Mouse (Mus musculus): ENCODE data around the gene 4930558C23Rik. TPM values are rescaled to one million over a fixed set of nuclear protein-coding genes. Genes with fewer than 3 reads are reported as not detected.
A peak's percentile ranks its signal among the peaks of the same experiment; 100 is the strongest.
"Not testable (repeated sequence)": the region's sequence is repeated elsewhere in the genome, so short reads cannot be mapped to it uniquely, and the experiment has no call there.

The 4930558C23Rik gene
- total and polyA plus RNA-seq, 3 experiments = not detected

DNA sequence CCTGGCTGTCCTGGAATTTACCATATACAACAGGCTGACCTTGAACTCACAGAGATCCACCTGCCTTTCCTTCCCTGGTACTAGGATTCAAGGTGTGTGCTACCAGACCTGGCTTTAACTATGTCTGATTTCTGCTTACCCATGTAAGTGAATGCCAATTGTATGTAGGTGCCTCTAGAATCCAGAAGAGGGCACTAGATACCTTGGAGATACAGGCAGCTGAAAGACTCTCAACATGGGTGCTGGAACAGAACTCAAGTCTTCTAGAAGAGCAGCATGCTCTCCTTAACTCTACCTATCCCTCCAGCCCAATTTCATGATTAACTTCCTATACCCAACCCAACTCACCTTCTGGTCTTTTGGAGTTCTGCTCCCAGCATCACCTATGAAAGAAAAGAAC is 53.1 kb downstream of the 4930558C23Rik start:
- no peaks in the 10 kb centered on the region for H3K27me3 ChIP-seq (replicated peaks)
- no peak overlapping the region for H3K9ac ChIP-seq (ENCODE audit: insufficient read depth, low read depth)
- no peak overlapping the region for H3K4me2 ChIP-seq (ENCODE audit: insufficient read depth, low read depth, poor library complexity, severe bottlenecking)
- no peak overlapping the region for H3K27ac ChIP-seq (ENCODE audit: insufficient read depth, low read depth)
- H3K79me2 ChIP-seq (replicated peaks; ENCODE audit: control insufficient read depth, extremely low read depth, insufficient read depth, poor library complexity, severe bottlenecking) = no peaks in the 10 kb centered on the region
- in situ Hi-C loops (cut with MboI; ENCODE audit: low pct_ligation_motif_present, low pct_unique_long_range_greater_than_20kb, low sequenced_read_pairs) (no loop called here), dilution Hi-C loops (cut with MboI; ENCODE audit: extremely low pct_ligation_motif_present, extremely low pct_unique_long_range_greater_than_20kb, low sequenced_read_pairs) (no loop called here)
- peaks cover 57 to 79% of the 10 kb centered on the region in 2 experiments for H3K36me3 ChIP-seq (replicated peaks in 1 of 2; ENCODE audit: control insufficient read depth in 1 of 2, insufficient read depth in 1 of 2, low read length in 1 of 2)
- no peaks in the 10 kb centered on the region for H3K4me1 ChIP-seq (ENCODE audit: control insufficient read depth in 1 of 2, insufficient read depth in 2 of 2)
- peak; percentile 59 for DNase-seq (ENCODE audit: extremely low read depth)
- no peak for TF ChIP-seq CHD1 (IDR thresholded peaks at IDR 0.05; ENCODE audit: low read depth, low read length)
- TF ChIP-seq HCFC1 (IDR thresholded peaks at IDR 0.05; ENCODE audit: low read depth, low read length) = no peak
- no peak for TF ChIP-seq USF2 (conservative IDR thresholded peaks at IDR 0.05; ENCODE audit: low read depth, low read length)
- peak; percentile 41; the same call in 1 of the 2 replicates for TF ChIP-seq MYC (IDR thresholded peaks at IDR 0.05; ENCODE audit: low read depth, low read length)
- TF ChIP-seq SIN3A (IDR thresholded peaks at IDR 0.05; ENCODE audit: low read length) = no peak
- no peak for TF ChIP-seq BHLHE40 (IDR thresholded peaks at IDR 0.05; ENCODE audit: low read depth, low read length)
- TF ChIP-seq NRF1 (IDR thresholded peaks at IDR 0.05; ENCODE audit: low read depth, low read length) = no peak
- TF ChIP-seq SMC3 (IDR thresholded peaks at IDR 0.05; ENCODE audit: low read depth, low read length) = peak; percentile 81
- 0 out of 2 replicates have a peak, but pooled peaks have one; percentile 5 for TF ChIP-seq ZC3H11A (IDR thresholded peaks at IDR 0.05; ENCODE audit: low read depth, low read length)
- TF ChIP-seq RAD21 (IDR thresholded peaks at IDR 0.05; ENCODE audit: low read depth, low read length) = peak; percentile 86
- no peak for TF ChIP-seq POLR2A (IDR thresholded peaks at IDR 0.05; ENCODE audit: low read depth, low read length)
- TF ChIP-seq TBP (conservative IDR thresholded peaks at IDR 0.05; ENCODE audit: low read depth, low read length) = no peak
- TF ChIP-seq CTCF (conservative IDR thresholded peaks at IDR 0.05 in 1 of 2, IDR thresholded peaks at IDR 0.05 in 1 of 2; ENCODE audit: low read depth in 2 of 2, low read length in 2 of 2) = peak; percentile 46 to 85; a peak in 3 of 4 replicates
- TF ChIP-seq JUND (conservative IDR thresholded peaks at IDR 0.05; ENCODE audit: low read depth, low read length) = no peak
- no peak for TF ChIP-seq UBTF (IDR thresholded peaks at IDR 0.05; ENCODE audit: low read depth, low read length)
- TF ChIP-seq NELFE (IDR thresholded peaks at IDR 0.05; ENCODE audit: low read depth, low read length) = no peak
- TF ChIP-seq MAX (IDR thresholded peaks at IDR 0.05; ENCODE audit: low read length) = no peak
- no peak for TF ChIP-seq POLR2AphosphoS2 (IDR thresholded peaks at IDR 0.05; ENCODE audit: low read depth, low read length)
- no peak for TF ChIP-seq GABPA (IDR thresholded peaks at IDR 0.05; ENCODE audit: insufficient replicate concordance, low read depth, low read length)
- TF ChIP-seq ELF1 (IDR thresholded peaks at IDR 0.05; ENCODE audit: low read depth, low read length) = no peak
- TF ChIP-seq CHD2 (IDR thresholded peaks at IDR 0.05; ENCODE audit: low read length) = no peak
- no peak overlapping the region for H3K4me3 ChIP-seq (replicated peaks in 1 of 3; ENCODE audit: low read depth in 2 of 3, low read length in 2 of 3, poor library complexity in 1 of 3)
- H3K9me3 ChIP-seq (replicated peaks; ENCODE audit: low read length) = peaks cover 6% of the 10 kb centered on the region

DNA sequence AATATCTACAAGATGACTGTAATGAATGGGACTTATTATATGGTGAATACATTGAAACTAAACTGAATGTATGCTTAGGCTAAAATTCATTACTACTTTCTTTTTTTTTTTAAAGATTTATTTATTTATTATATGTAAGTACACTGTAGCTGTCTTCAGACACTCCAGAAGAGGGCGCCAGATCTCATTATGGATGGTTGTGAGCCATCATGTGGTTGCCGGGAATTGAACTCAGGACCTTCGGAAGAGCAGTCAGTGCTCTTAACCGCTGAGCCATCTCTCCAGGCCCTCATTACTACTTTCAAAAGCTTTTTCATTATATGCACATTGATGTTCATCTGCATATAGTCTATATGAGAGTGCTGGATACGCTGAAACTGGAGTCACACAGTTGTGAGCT is 54.3 kb downstream of the 4930558C23Rik start:
- H3K36me3 ChIP-seq (replicated peaks in 1 of 2; ENCODE audit: control insufficient read depth in 1 of 2, insufficient read depth in 1 of 2, low read length in 1 of 2) = peaks cover 56 to 77% of the 10 kb centered on the region in 2 experiments
- H3K9ac ChIP-seq (ENCODE audit: insufficient read depth, low read depth); in situ Hi-C loops (cut with MboI; ENCODE audit: low pct_ligation_motif_present, low pct_unique_long_range_greater_than_20kb, low sequenced_read_pairs); H3K27me3 ChIP-seq (replicated peaks); H3K9me3 ChIP-seq (replicated peaks; ENCODE audit: low read length); H3K27ac ChIP-seq (ENCODE audit: insufficient read depth, low read depth); DNase-seq (ENCODE audit: extremely low read depth); dilution Hi-C loops (cut with MboI; ENCODE audit: extremely low pct_ligation_motif_present, extremely low pct_unique_long_range_greater_than_20kb, low sequenced_read_pairs); H3K4me2 ChIP-seq (ENCODE audit: insufficient read depth, low read depth, poor library complexity, severe bottlenecking); H3K79me2 ChIP-seq (replicated peaks; ENCODE audit: control insufficient read depth, extremely low read depth, insufficient read depth, poor library complexity, severe bottlenecking); H3K4me3 ChIP-seq (replicated peaks in 1 of 3; ENCODE audit: low read depth in 2 of 3, low read length in 2 of 3, poor library complexity in 1 of 3); H3K4me1 ChIP-seq (ENCODE audit: control insufficient read depth in 1 of 2, insufficient read depth in 2 of 2): not testable (repeated sequence)
